Comparison of ENCODE assay signal across 8 mouse cellular contexts in the genomic region with DNA sequence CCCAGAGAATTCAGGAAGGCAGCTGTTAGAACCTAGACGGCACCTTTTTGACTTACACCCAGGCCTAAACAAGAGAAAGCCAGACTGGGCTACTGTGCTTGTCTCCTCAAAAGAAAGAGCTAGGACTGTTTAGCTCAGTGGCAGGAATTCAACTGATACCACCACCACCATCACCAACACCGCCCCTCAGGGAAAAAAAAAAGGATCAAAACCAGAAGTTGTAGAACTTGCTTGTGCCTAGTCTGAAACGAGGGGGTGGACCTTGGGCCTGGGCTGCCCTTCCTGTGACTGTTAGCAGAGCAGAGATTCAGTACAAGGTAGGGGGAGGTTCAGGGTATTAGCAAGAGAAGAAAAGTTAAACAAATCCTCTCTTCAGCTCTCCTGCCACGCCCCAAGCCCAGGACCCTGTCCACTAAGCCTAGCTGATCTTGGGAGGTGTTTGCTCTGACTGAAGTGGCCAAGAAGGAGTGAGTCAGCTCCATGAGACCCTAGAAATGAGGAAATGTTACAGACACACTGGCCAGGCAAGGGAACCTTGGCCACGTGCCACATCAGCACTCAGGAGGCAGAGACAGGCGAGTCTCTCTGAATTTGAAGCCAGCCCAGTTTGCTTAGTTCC. TPM values are rescaled to one million over a fixed set of nuclear protein-coding genes. Genes with fewer than 3 reads are reported as not detected.
DNase-seq lines count a peak whose midpoint lies in the region; ATAC-seq and TF ChIP-seq lines count a peak whose summit lies in the region.

No protein-coding gene starts in this region.

- H3K4me2 ChIP-seq in forebrain, embryonic 12.5 days = peak overlapping the region; percentile 75
- H3K4me2 ChIP-seq in hindbrain, postnatal 0 days (ENCODE audit: low read depth, low read length) = peak overlapping the region; percentile 84
- peak overlapping the region; percentile 69 for H3K4me2 ChIP-seq in lung, embryonic 15.5 days

- no peaks in the 10 kb centered on the region for H3K9me3 ChIP-seq in E14TG2a.4 (ENCODE audit: low read length)
- H3K9me3 ChIP-seq in forebrain, embryonic 12.5 days = no peaks in the 10 kb centered on the region
- H3K9me3 ChIP-seq in hindbrain, postnatal 0 days (ENCODE audit: low read length) = no peaks in the 10 kb centered on the region
- no peaks in the 10 kb centered on the region for H3K9me3 ChIP-seq in lung, embryonic 15.5 days

- peaks cover 19% of the 10 kb centered on the region for H3K36me3 ChIP-seq in E14TG2a.4 (ENCODE audit: insufficient read depth, low read length)
- peaks cover 21% of the 10 kb centered on the region for H3K36me3 ChIP-seq in forebrain, embryonic 12.5 days (replicated peaks)
- H3K36me3 ChIP-seq in hindbrain, postnatal 0 days (ENCODE audit: insufficient read depth, low read length) = peaks cover 8% of the 10 kb centered on the region; the same call in 1 of the 2 replicates
- H3K36me3 ChIP-seq in lung, embryonic 15.5 days = peaks cover 19% of the 10 kb centered on the region
- H3K36me3 ChIP-seq in small intestine, adult 2 months (ENCODE audit: control insufficient read depth, insufficient read depth, low read length) = peaks cover 2% of the 10 kb centered on the region; the same call in 1 of the 2 replicates

- peaks cover 66% of the 10 kb centered on the region for H3K4me1 ChIP-seq in E14TG2a.4 (replicated peaks; ENCODE audit: low read depth, low read length)
- H3K4me1 ChIP-seq in forebrain, embryonic 12.5 days = peaks cover 13% of the 10 kb centered on the region
- H3K4me1 ChIP-seq in hindbrain, postnatal 0 days (ENCODE audit: insufficient read depth, low read length) = no peaks in the 10 kb centered on the region
- H3K4me1 ChIP-seq in lung, embryonic 15.5 days = peaks cover 6% of the 10 kb centered on the region
- H3K4me1 ChIP-seq in small intestine, adult 2 months (ENCODE audit: control insufficient read depth, insufficient read depth, insufficient read length, low read length) = peaks cover 5% of the 10 kb centered on the region; the same call in 1 of the 2 replicates

- H3K9ac ChIP-seq in forebrain, embryonic 12.5 days = peak overlapping the region; percentile 87
- H3K9ac ChIP-seq in hindbrain, postnatal 0 days (replicated peaks; ENCODE audit: low read length) = peak overlapping the region; percentile 85
- H3K9ac ChIP-seq in lung, embryonic 15.5 days = peak overlapping the region; percentile 72

- ATAC-seq in forebrain, embryonic 12.5 days (ENCODE audit: low FRiP score) = no peak; the same call in 1 of the 2 replicates
- ATAC-seq in hindbrain, postnatal 0 days = no peak
- peak; percentile 37; the same call in 1 of the 2 replicates for ATAC-seq in lung, embryonic 15.5 days (ENCODE audit: borderline replicate concordance, extremely low read depth, low FRiP score, low TSS enrichment)

- WGBS in forebrain, embryonic 12.5 days = 52% methylated on average over 6 of the region's 6 CpGs
- WGBS in hindbrain, postnatal 0 days = 56% methylated on average over 6 of the region's 6 CpGs
- WGBS in lung, embryonic 15.5 days = 34% methylated on average over 6 of the region's 6 CpGs
- 38% methylated on average over 6 of the region's 6 CpGs for WGBS in small intestine, adult 2 months

- H3K4me3 ChIP-seq in E14TG2a.4 (replicated peaks; ENCODE audit: low read length) = peak overlapping the region; percentile 91
- H3K4me3 ChIP-seq in forebrain, embryonic 12.5 days (replicated peaks) = peak overlapping the region; percentile 79
- H3K4me3 ChIP-seq in hindbrain, postnatal 0 days (ENCODE audit: low read length) = peak overlapping the region; percentile 82
- H3K4me3 ChIP-seq in lung, embryonic 15.5 days = peak overlapping the region; percentile 67
- peak overlapping the region; percentile 91 for H3K4me3 ChIP-seq in small intestine, adult 2 months (ENCODE audit: low read depth, low read length)

- no peak overlapping the region for H3K27ac ChIP-seq in forebrain, embryonic 12.5 days
- H3K27ac ChIP-seq in hindbrain, postnatal 0 days = peak overlapping the region; percentile 74
- peak overlapping the region; percentile 68 for H3K27ac ChIP-seq in lung, embryonic 15.5 days
- H3K27ac ChIP-seq in small intestine, adult 2 months (ENCODE audit: insufficient read depth, low read depth, low read length) = peak overlapping the region; percentile 43; the same call in 1 of the 2 replicates

- no peaks in the 10 kb centered on the region for H3K27me3 ChIP-seq in E14TG2a.4 (ENCODE audit: insufficient read depth, low read length)
- H3K27me3 ChIP-seq in forebrain, embryonic 12.5 days = no peaks in the 10 kb centered on the region
- H3K27me3 ChIP-seq in hindbrain, postnatal 0 days (ENCODE audit: insufficient read depth, low read length) = no peaks in the 10 kb centered on the region
- no peaks in the 10 kb centered on the region for H3K27me3 ChIP-seq in lung, embryonic 15.5 days
- no peaks in the 10 kb centered on the region for H3K27me3 ChIP-seq in small intestine, adult 2 months (ENCODE audit: control insufficient read depth, insufficient read depth, low read length)

- peak; percentile 43 for DNase-seq in cerebellum, adult 11-12 months
- no peak for DNase-seq in cerebellum, adult 8-10 months
- no peak for DNase-seq in hindbrain, postnatal 0 days (ENCODE audit: low spot score)
- no peak for DNase-seq in layer of hippocampus, postnatal 25 days (ENCODE audit: extremely low spot score in 1 of 2, low spot score in 1 of 2)

- no peak for TF ChIP-seq POLR2A in small intestine, adult 2 months (IDR thresholded peaks at IDR 0.05; ENCODE audit: low read depth, low read length)

- no peak for TF ChIP-seq CTCF in E14TG2a.4 (conservative IDR thresholded peaks at IDR 0.05; ENCODE audit: low read length)
- no peak for TF ChIP-seq CTCF in hindbrain, postnatal 0 days (IDR thresholded peaks at IDR 0.05; ENCODE audit: low read depth)
- TF ChIP-seq CTCF in small intestine, adult 2 months (IDR thresholded peaks at IDR 0.05; ENCODE audit: extremely low read depth, insufficient read length, insufficient replicate concordance, low read depth, low read length) = no peak

RNA-seq across cellular contexts. Expression of gene Cstb, which starts 0.8 kb away (rescaled TPM):
- 118 and 120 TPM in 2 replicates for polyA plus RNA-seq in forebrain, embryonic 12.5 days (2016; fragmentation: Nextera tagmentation; extraction: Ambion mirVana)
- 80.6 and 84.4 TPM in 2 replicates for total RNA-seq in hindbrain, postnatal 0 days (2014; rRNA removed)
- polyA plus RNA-seq in hindbrain, postnatal 0 days (2015; fragmentation: Nextera tagmentation; extraction: Ambion mirVana) = 147 and 148 TPM in 2 replicates
- 219 and 222 TPM in 2 replicates for polyA plus RNA-seq in lung, embryonic 15.5 days (2015; fragmentation: Nextera tagmentation; extraction: Ambion mirVana)
- 11.8 and 21.1 TPM in 2 replicates for polyA plus RNA-seq in small intestine, adult 2 months (2012; rRNA removed)
- 10 to 100 TPM; 38.7 to 40.7 TPM for total RNA-seq in layer of hippocampus, postnatal 25 days (2021)

RNA-seq across cellular contexts. Expression of gene Rrp1, which starts 13.4 kb away (rescaled TPM):
- polyA plus RNA-seq in forebrain, embryonic 12.5 days (2016; fragmentation: Nextera tagmentation; extraction: Ambion mirVana) = 326 and 329 TPM in 2 replicates
- 176 and 179 TPM in 2 replicates for total RNA-seq in hindbrain, postnatal 0 days (2014; rRNA removed)
- polyA plus RNA-seq in hindbrain, postnatal 0 days (2015; fragmentation: Nextera tagmentation; extraction: Ambion mirVana) = 429 and 435 TPM in 2 replicates
- 278 and 284 TPM in 2 replicates for polyA plus RNA-seq in lung, embryonic 15.5 days (2015; fragmentation: Nextera tagmentation; extraction: Ambion mirVana)
- 24.4 and 42.0 TPM in 2 replicates for polyA plus RNA-seq in small intestine, adult 2 months (2012; rRNA removed)
- total RNA-seq in layer of hippocampus, postnatal 25 days (2021) = 100 to 1,000 TPM; 332 to 335 TPM

RNA-seq across cellular contexts. Expression of gene Pdxk, which starts 38.5 kb away (rescaled TPM):
- polyA plus RNA-seq in forebrain, embryonic 12.5 days (2016; fragmentation: Nextera tagmentation; extraction: Ambion mirVana) = 9.0 and 10.0 TPM in 2 replicates
- 63.1 and 70.7 TPM in 2 replicates for total RNA-seq in hindbrain, postnatal 0 days (2014; rRNA removed)
- polyA plus RNA-seq in hindbrain, postnatal 0 days (2015; fragmentation: Nextera tagmentation; extraction: Ambion mirVana) = 42.8 and 45.8 TPM in 2 replicates
- 7.4 and 7.8 TPM in 2 replicates for polyA plus RNA-seq in lung, embryonic 15.5 days (2015; fragmentation: Nextera tagmentation; extraction: Ambion mirVana)
- polyA plus RNA-seq in small intestine, adult 2 months (2012; rRNA removed) = 17.1 and 38.7 TPM in 2 replicates
- total RNA-seq in layer of hippocampus, postnatal 25 days (2021) = 10 to 100 TPM; 88.2 to 97.2 TPM
